Mouse (Mus musculus) forelimb bud, embryonic 11.5 days (tissue): ENCODE measurements around the gene Vwa7.
"Not testable (repeated sequence)": the region's sequence is repeated elsewhere in the genome, so short reads cannot be mapped to it uniquely, and the experiment has no call there.

Experiments
- DNase-seq: peaks from one replicate; pipeline ENCODE4 v3.0.0-alpha.2; 2012; ENCODE audit warnings: low read depth, low spot score

Vwa7 gene

GRCm38 (mm10) chr17:35000717-35001451, 15.5 kb upstream of the Vwa7 start, which contains the start of gene Vars:
TSS of gene Vars (plus strand) at chr17:35000987.
- peak; percentile 87 for DNase-seq

GRCm38 (mm10) chr17:35001452-35002152, 14.8 kb upstream of the Vwa7 start:
- DNase-seq, result no peak

GRCm38 (mm10) chr17:35002153-35002865, 14.1 kb upstream of the Vwa7 start:
- DNase-seq, result no peak

GRCm38 (mm10) chr17:35003022-35003838, 13.1 kb upstream of the Vwa7 start:
- no peak for DNase-seq

- no peak for DNase-seq
These were observed 12.2 kb upstream of the Vwa7 start for GRCm38 (mm10) chr17:35004075-35004717.

- no peak for DNase-seq
These were observed 11.2 kb upstream of the Vwa7 start for GRCm38 (mm10) chr17:35005158-35005557.

GRCm38 (mm10) chr17:35005902-35006301, 10.5 kb upstream of the Vwa7 start:
- DNase-seq, result not testable (repeated sequence)

- DNase-seq, result no peak
These were observed 8.9 kb upstream of the Vwa7 start for GRCm38 (mm10) chr17:35007387-35007991.

- no peak for DNase-seq
These were observed 6.8 kb upstream of the Vwa7 start for GRCm38 (mm10) chr17:35009586-35009985.

GRCm38 (mm10) chr17:35011440-35011839, 4.9 kb upstream of the Vwa7 start:
- DNase-seq, result no peak

- DNase-seq, result no peak
These were observed 3.9 kb upstream of the Vwa7 start for GRCm38 (mm10) chr17:35012430-35012829.

GRCm38 (mm10) chr17:35013221-35013620, 3.2 kb upstream of the Vwa7 start:
- no peak for DNase-seq

GRCm38 (mm10) chr17:35015296-35015695, 1.1 kb upstream of the Vwa7 start:
- no peak for DNase-seq

- DNase-seq, result no peak
These were observed 669 bp downstream of the Vwa7 start for GRCm38 (mm10) chr17:35016791-35017705.

- DNase-seq, result no peak
These were observed 1.3 kb downstream of the Vwa7 start for GRCm38 (mm10) chr17:35017706-35018030.

GRCm38 (mm10) chr17:35018171-35018570, 1.8 kb downstream of the Vwa7 start:
- no peak for DNase-seq

GRCm38 (mm10) chr17:35019894-35020293, 3.5 kb downstream of the Vwa7 start:
- DNase-seq, result no peak

- DNase-seq, result no peak
These were observed 4.2 kb downstream of the Vwa7 start for GRCm38 (mm10) chr17:35020551-35020950.

- peak; percentile 79 for DNase-seq
These were observed 4.9 kb downstream of the Vwa7 start for GRCm38 (mm10) chr17:35021163-35021808.
